Comparison of ENCODE assay signal across 21 mouse cellular contexts in genomic region chr16:35601426-35601825, GRCm38 (mm10).
DNase-seq lines count a peak whose midpoint lies in the region; TF ChIP-seq lines count a peak whose summit lies in the region.
"Had no signal": no experiment of that assay in that cellular context is flagged by ENCODE, and none has a peak within 500 bp of the region (broad histone marks: within the 10 kb centered on the region; RNA-seq: fewer than 3 reads in every experiment).

No protein-coding gene starts in this region.

- no peak for TF ChIP-seq CTCF in kidney, adult 2 months (conservative IDR thresholded peaks at IDR 0.05; ENCODE audit: insufficient read depth, insufficient read length, low read depth, low read length)

- no peak overlapping the region for H3K27ac ChIP-seq in kidney, adult 2 months (ENCODE audit: insufficient read depth, low read depth, low read length)

- no peak overlapping the region for H3K4me3 ChIP-seq in kidney, adult 2 months (ENCODE audit: insufficient read depth, low read depth, low read length)

- peaks cover 3% of the 10 kb centered on the region; the same call in 1 of the 2 replicates for H3K4me1 ChIP-seq in kidney, adult 2 months (ENCODE audit: control insufficient read depth, insufficient read depth, low read length)

- H3K36me3 ChIP-seq in kidney, adult 2 months (ENCODE audit: control insufficient read depth, insufficient read depth, low read length): no peaks in the 10 kb centered on the region
- H3K36me3 ChIP-seq: G1E had no signal

- 93% methylated on average over 6 of the region's 6 CpGs for WGBS in kidney, adult 2 months

- TF ChIP-seq POLR2A in kidney, adult 2 months (IDR thresholded peaks at IDR 0.05; ENCODE audit: low read depth, low read length): no peak

- H3K27me3 ChIP-seq in kidney, adult 2 months (replicated peaks; ENCODE audit: control insufficient read depth, insufficient read depth, low read length): no peaks in the 10 kb centered on the region
- H3K27me3 ChIP-seq: Patski had no signal

- DNase-seq in ES-CJ7 (ENCODE audit: low read depth, low spot score): peak; percentile 54
- peak; percentile 77 for DNase-seq in R1 (ENCODE audit: low read depth, low spot score)
- peak; percentile 54 for DNase-seq in ZHBTc4 (ENCODE audit: low read depth, low spot score)
- no peak for DNase-seq in spleen, postnatal 36 days (ENCODE audit: low spot score in 2 of 2)
- DNase-seq in kidney, adult 2 months: no peak
- DNase-seq in frontal cortex, postnatal 10 days (ENCODE audit: low spot score in 2 of 2): no peak
- DNase-seq: adrenal gland, adult 2 months; adrenal gland, adult 8-10 months; adrenal gland, postnatal 10 days; adrenal gland, postnatal 14 days; adrenal gland, postnatal 25 days; adrenal gland, postnatal 36 days; B cell, adult 2 months; cerebellum, adult 11 months; cerebellum, adult 11-12 months; cerebellum, adult 18-20 months; cerebellum, adult 2 months; cerebellum, adult 8-10 months; cerebellum, adult 9-10 months had no signal

Comparison
In these comparisons a context has a peak if more than half of its experiments do, and no peak if none do; other contexts are left out.
1. DNase-seq: peak in ES-CJ7 (single experiment), R1 (single experiment) and ZHBTc4 (single experiment); none in spleen, postnatal 36 days (0 of 2), kidney, adult 2 months (single experiment) and frontal cortex, postnatal 10 days (0 of 2).